Mouse (Mus musculus) intestine, embryonic 14.5 days (tissue): ENCODE measurements around the gene Hmgcll1. TPM values are rescaled to one million over a fixed set of nuclear protein-coding genes. Genes with fewer than 3 reads are reported as not detected.
A peak's percentile ranks its signal among the peaks of the same experiment; 100 is the strongest.
"Not testable (repeated sequence)": the region's sequence is repeated elsewhere in the genome, so short reads cannot be mapped to it uniquely, and the experiment has no call there.

Experiments
- ATAC-seq: fragments of 200-750 bp; cut with Nextera tagmentation; replicated peaks from 2 replicates; pipeline ENCODE4 v1.8.0; 2017; ENCODE audit warnings: low read depth, moderate number of reproducible peaks, moderate TSS enrichment, moderate library complexity; ENCODE audit not compliant: low FRiP score, low TSS enrichment
- DNase-seq: peaks from one replicate; pipeline ENCODE4 v3.0.0-alpha.2; 2018; ENCODE audit warnings: low spot score
- H3K27ac ChIP-seq: fragments of 300-500 bp; sonication (generic); 2 replicates; pipeline ENCODE4 v1.5.1; 2014; ENCODE audit warnings: low read depth, mild to moderate bottlenecking, control low read depth
- H3K27me3 ChIP-seq: fragments of 300-500 bp; sonication (generic); replicated peaks from 2 replicates; pipeline ENCODE4 v1.6.1; 2014; ENCODE audit warnings: low read length, control low read depth; ENCODE audit not compliant: control insufficient read depth, insufficient read depth
- H3K36me3 ChIP-seq: fragments of 300-500 bp; sonication (generic); 2 replicates; pipeline ENCODE4 v1.6.1; 2014; ENCODE audit warnings: low read length, control low read depth; ENCODE audit not compliant: control insufficient read depth, insufficient read depth
- H3K4me1 ChIP-seq: fragments of 300-500 bp; sonication (generic); replicated peaks from 2 replicates; pipeline ENCODE4 v1.6.1; 2014; ENCODE audit warnings: low read length, control low read depth, mixed read lengths; ENCODE audit not compliant: control insufficient read depth, insufficient read depth
- H3K4me2 ChIP-seq: fragments of 300-500 bp; sonication (generic); 2 replicates; pipeline ENCODE4 v1.6.1; 2014; ENCODE audit warnings: low read length
- H3K4me3 ChIP-seq: fragments of 300-500 bp; sonication (generic); 2 replicates; pipeline ENCODE4 v1.5.1; 2014; ENCODE audit warnings: low read depth, low read length, control low read depth, mixed read lengths
- H3K9ac ChIP-seq: fragments of 300-500 bp; sonication (generic); 2 replicates; pipeline ENCODE4 v1.6.1; 2014; ENCODE audit warnings: mild to moderate bottlenecking, low read length
- H3K9me3 ChIP-seq: fragments of 300-500 bp; sonication (generic); 2 replicates; pipeline ENCODE4 v1.6.1; 2016; ENCODE audit warnings: low read length, control low read depth; ENCODE audit not compliant: control insufficient read depth
- WGBS: fragments of 180-500 bp; shearing (Covaris S2); extraction: QIAGEN DNeasy Blood & Tissue Kit; methylation state at CpG from one replicate; pipeline ENCODE4 v1.1.7; 2014; 5-methylcytosine and 5-hydroxymethylcytosine counted together
- polyA plus RNA-seq: library from polyadenylated mRNA; unstranded; fragments of >200 nt; fragmentation: Nextera tagmentation; extraction: Ambion mirVana; gene quantifications from 2 replicates; pipeline ENCODE4 v1.2.1, GENCODE M21; 2014

Hmgcll1 gene
- polyA plus RNA-seq, 1 experiment from 2014 or later: 2.2 TPM

DNA sequence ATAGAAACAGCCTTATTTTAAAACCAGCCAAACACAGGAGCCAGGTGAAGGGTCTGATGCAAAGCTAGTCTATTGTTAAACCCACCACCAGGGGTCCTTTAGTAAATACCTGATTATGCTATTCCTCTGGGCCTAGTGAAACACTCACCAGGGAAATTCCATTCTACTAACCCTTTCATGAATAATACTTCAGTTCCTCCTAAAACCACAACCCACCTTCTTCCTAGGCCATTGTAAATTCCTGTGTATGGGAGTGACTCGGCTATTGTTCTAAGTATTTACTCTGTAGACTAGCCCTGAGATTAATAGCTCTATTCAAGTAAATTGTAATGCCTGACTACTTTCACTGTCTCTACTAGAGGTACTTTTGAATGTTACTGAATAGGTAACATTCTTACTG, 89.8 kb downstream of the Hmgcll1 start:
- H3K27ac ChIP-seq, H3K36me3 ChIP-seq, H3K4me3 ChIP-seq, H3K4me2 ChIP-seq, ATAC-seq, DNase-seq, H3K4me1 ChIP-seq, H3K27me3 ChIP-seq, H3K9ac ChIP-seq, H3K9me3 ChIP-seq: not testable (repeated sequence)
- 89% methylated on average over 1 of the region's 1 CpGs for WGBS

DNA sequence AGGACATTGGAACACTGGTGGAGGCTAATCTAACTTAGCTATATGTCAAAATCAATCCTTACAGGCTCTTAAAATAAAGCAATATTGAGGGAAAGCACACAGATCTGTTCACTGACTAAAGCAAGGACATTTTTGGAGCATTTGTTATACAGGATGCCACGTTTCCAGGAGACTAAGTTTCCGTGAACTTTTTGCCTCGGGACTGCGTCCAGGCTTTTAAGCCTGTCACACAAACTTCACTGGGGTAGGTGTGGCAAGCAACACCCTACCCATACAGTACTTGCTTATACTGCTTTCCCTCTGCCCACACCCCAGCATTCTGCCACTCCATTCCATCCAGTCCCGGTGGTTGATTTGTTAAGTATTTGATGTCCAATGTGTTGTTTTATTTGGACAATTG, 90.2 kb downstream of the Hmgcll1 start:
- WGBS: 85% methylated on average over 5 of the region's 5 CpGs

DNA sequence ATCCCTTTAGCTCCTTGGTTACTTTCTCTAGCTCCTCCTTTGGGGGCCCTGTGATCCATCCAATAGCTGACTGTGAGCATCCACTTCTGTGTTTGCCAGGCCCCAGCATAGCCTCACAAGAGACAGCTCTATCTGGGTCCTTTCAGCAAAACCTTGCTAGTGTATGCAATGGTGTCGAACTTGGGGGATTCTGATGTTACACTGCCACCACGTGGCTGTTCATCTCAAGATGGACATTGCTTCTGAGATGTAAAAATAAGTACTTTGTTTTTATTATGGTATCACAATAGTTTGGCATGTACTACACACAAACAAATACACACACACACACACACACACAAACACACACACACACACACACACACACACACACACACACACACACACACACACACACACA, 108.2 kb downstream of the Hmgcll1 start:
- H3K4me1 ChIP-seq, H3K9ac ChIP-seq, H3K4me2 ChIP-seq, H3K27ac ChIP-seq, H3K36me3 ChIP-seq, H3K27me3 ChIP-seq, H3K4me3 ChIP-seq, H3K9me3 ChIP-seq: not testable (repeated sequence)
- 0 out of 2 replicates have a peak, but pooled peaks have one; percentile 36 for ATAC-seq
- 0% methylated on average over 2 of the region's 2 CpGs for WGBS
- DNase-seq: peak; percentile 71

More for the DNA sequence above, 90.2 kb downstream of the Hmgcll1 start:
- Histone ChIP-seq H3K4me1 (no peaks in the 10 kb centered on the region), H3K27me3 (no peaks in the 10 kb centered on the region), H3K27ac (no peak overlapping the region), H3K4me3 (no peak overlapping the region), H3K9me3 (no peaks in the 10 kb centered on the region), H3K9ac (no peak overlapping the region), H3K36me3 (no peaks in the 10 kb centered on the region), H3K4me2 (no peak overlapping the region)
- DNase-seq (no peak), ATAC-seq (no peak)

DNA sequence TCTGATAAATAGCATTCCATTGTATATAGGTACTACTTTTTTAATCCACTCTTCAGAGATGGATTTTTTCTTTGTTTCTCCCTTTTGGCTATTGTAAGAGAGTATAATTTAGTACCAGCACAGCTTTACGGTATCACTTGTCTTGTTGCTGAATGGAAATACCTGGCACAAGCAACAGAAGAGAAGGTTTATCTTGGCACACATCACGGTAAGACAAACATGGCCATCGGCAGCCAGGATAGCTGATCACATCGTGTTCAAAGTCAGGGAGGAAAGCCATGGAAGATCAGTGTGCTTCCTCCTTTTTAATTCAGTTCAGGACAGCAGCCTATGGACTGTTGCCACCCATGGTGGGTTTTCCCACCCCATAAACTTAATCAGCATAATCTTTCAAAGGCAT, 109.6 kb downstream of the Hmgcll1 start:
- Histone ChIP-seq H3K27ac (no peak overlapping the region), H3K4me3 (no peak overlapping the region), H3K27me3 (no peaks in the 10 kb centered on the region), H3K9ac (no peak overlapping the region), H3K9me3 (no peaks in the 10 kb centered on the region), H3K4me1 (no peaks in the 10 kb centered on the region), H3K36me3 (no peaks in the 10 kb centered on the region), H3K4me2 (no peak overlapping the region)
- ATAC-seq (no peak), DNase-seq (no peak)
- WGBS: 77% methylated on average over 4 of the region's 4 CpGs

DNA sequence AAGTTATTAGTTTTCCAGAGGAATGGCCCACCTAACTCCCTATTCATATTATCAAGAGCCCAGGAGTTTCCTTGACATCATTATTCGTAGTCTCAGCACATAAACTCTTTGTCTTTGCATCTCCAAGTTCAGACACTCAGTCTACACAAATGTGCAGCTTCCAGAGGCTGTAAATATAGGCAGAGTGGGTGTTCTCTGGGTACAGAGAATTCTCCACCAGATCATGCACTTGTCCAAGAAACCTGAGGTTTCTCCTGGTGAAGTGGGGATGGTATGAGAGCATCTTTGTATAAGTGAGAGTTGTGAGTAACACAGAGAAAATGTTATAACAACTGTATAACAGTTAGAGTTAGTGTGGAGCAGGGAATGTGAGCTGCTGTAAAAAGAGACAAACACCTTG, 114.7 kb downstream of the Hmgcll1 start:
- 77% methylated on average over 1 of the region's 1 CpGs for WGBS
- no peaks in the 10 kb centered on the region for H3K36me3 ChIP-seq

DNA sequence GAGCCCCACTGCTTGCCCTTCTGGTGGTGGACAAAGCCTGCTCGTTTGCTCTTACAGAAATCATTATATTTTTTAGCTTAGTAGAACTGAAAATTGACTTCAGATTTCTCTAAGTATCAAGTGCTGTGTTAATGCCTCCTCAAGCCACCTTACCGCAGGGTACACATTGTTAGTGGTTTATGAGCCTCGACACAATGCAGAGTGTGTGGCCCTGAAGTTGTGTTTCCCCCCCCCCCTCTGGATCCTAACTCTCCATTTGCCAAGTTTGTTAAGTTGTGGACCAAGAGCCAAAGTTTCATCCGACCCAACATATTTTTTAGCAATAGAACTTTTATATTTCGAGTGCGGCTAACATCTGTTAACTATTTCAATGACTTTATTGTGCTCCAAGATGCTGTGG, 119.4 kb downstream of the Hmgcll1 start:
- no peak overlapping the region for H3K27ac ChIP-seq
- no peak overlapping the region for H3K4me3 ChIP-seq
- H3K4me1 ChIP-seq: no peaks in the 10 kb centered on the region
- WGBS: 87% methylated on average over 6 of the region's 6 CpGs
- DNase-seq: no peak
- H3K9me3 ChIP-seq: no peaks in the 10 kb centered on the region
- no peaks in the 10 kb centered on the region for H3K36me3 ChIP-seq
- no peak overlapping the region for H3K9ac ChIP-seq
- H3K27me3 ChIP-seq: no peaks in the 10 kb centered on the region
- H3K4me2 ChIP-seq: no peak overlapping the region
- no peak for ATAC-seq

More for the DNA sequence above, 114.7 kb downstream of the Hmgcll1 start:
- H3K9me3 ChIP-seq: no peaks in the 10 kb centered on the region
- no peak overlapping the region for H3K4me3 ChIP-seq
- no peaks in the 10 kb centered on the region for H3K27me3 ChIP-seq
- H3K27ac ChIP-seq: no peak overlapping the region
- no peak overlapping the region for H3K9ac ChIP-seq
- ATAC-seq: no peak
- no peak for DNase-seq
- H3K4me2 ChIP-seq: no peak overlapping the region
- H3K4me1 ChIP-seq: no peaks in the 10 kb centered on the region

DNA sequence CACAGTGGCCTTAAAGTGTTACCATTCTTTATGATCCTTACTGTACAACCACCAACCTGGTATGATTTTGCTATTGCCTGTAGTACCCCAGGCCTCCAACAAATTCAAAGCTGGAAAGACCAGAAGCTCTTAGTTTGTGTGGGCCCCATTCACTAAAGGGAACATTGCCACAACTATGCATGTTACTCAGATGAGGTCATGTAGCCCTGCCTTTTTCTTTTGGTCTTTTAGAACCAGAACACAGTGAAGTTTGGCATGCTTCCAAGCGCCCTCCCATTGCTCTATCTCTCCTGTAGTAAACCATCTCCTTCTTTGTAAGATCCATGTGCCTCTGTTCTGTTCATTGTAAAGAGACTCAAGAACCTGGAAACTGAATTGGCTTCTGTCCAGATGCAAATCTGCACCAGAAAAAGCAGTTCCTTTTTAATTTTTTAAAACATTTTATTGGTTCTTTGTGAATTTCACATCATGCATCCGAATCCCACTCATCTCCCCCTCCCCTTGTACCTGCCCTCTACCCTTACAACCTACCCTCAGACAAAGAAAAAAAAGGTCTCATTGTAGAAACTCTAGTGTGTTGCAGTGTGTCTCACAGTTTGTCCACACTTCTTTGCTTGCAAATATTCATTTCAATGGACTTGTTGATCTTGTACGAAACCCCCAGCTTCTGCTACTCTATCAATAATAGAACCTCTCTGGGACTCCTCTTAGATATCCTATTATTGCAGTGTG, 123.9 kb downstream of the Hmgcll1 start:
- no peaks in the 10 kb centered on the region for H3K9me3 ChIP-seq
- H3K27ac ChIP-seq: no peak overlapping the region
- H3K4me1 ChIP-seq: no peaks in the 10 kb centered on the region
- no peak overlapping the region for H3K4me2 ChIP-seq
- H3K36me3 ChIP-seq: no peaks in the 10 kb centered on the region
- no peaks in the 10 kb centered on the region for H3K27me3 ChIP-seq
- 77% methylated on average over 3 of the region's 3 CpGs for WGBS
- DNase-seq: peak; percentile 53
- H3K9ac ChIP-seq: no peak overlapping the region
- H3K4me3 ChIP-seq: no peak overlapping the region
- 0 out of 2 replicates have a peak, but pooled peaks have one; percentile 19 for ATAC-seq

DNA sequence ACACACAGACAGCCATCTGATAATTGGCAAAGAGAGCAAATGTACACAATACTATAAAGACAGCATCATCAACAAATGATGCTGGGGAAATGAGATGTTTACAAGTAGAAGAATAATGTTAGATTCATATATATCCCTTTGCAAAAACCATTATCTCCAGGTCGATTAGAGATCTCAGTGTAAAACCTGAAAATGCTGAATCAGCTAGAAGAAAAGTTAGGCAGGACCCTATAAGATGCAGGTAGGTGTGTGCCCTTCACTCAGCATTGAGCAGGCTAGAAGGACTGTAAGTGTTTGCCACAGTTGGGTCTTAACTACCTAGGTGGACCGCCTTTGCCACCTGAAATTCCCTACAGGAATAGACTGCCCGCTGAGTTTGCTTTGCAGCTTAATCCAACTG, 130.9 kb downstream of the Hmgcll1 start:
- no peaks in the 10 kb centered on the region for H3K36me3 ChIP-seq
- ATAC-seq: no peak
- no peaks in the 10 kb centered on the region for H3K9me3 ChIP-seq
- 67% methylated on average over 3 of the region's 3 CpGs for WGBS
- no peak overlapping the region for H3K4me3 ChIP-seq
- no peaks in the 10 kb centered on the region for H3K27me3 ChIP-seq
- no peak overlapping the region for H3K27ac ChIP-seq
- no peak overlapping the region for H3K9ac ChIP-seq
- no peaks in the 10 kb centered on the region for H3K4me1 ChIP-seq
- DNase-seq: no peak
- H3K4me2 ChIP-seq: no peak overlapping the region

DNA sequence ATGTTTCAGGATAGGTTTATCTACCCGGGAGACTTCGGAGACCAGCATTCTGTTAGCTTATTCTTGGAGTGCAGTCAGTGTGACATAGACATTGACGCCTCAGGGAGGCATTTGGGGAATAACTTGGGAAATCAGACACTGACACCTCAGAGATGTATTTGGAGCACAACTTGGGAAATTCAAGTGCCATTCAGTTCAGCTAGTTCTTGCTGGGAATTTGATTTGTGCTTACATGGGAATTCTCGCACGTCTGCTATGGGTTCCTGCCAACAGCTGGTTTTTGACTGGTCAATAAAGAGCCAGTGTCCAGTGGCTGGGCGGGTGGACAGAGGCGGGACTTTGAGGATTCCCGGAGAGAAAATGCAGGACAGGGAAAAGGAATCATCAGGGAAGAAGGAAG, 147.8 kb downstream of the Hmgcll1 start:
- H3K9me3 ChIP-seq: no peaks in the 10 kb centered on the region
- ATAC-seq (no peak), DNase-seq (no peak)
- no peak overlapping the region for H3K9ac ChIP-seq
- no peak overlapping the region for H3K4me2 ChIP-seq
- no peaks in the 10 kb centered on the region for H3K27me3 ChIP-seq
- WGBS: 50% methylated on average over 8 of the region's 8 CpGs
- H3K36me3 ChIP-seq: no peaks in the 10 kb centered on the region
- no peaks in the 10 kb centered on the region for H3K4me1 ChIP-seq
- no peak overlapping the region for H3K27ac ChIP-seq
- no peak overlapping the region for H3K4me3 ChIP-seq
